Mouse (Mus musculus) c-Kit-positive CD71-negative TER-119-negative erythroid progenitor cells, embryonic 14.5 days (primary cell): ENCODE measurements around the gene Hdac4.
A peak's percentile ranks its signal among the peaks of the same experiment; 100 is the strongest.

Experiments used
- DNase-seq: peaks from one replicate; pipeline ENCODE4 v3.0.0-alpha.2; 2013; ENCODE audit warnings: low read depth

Gene Hdac4

DNA sequence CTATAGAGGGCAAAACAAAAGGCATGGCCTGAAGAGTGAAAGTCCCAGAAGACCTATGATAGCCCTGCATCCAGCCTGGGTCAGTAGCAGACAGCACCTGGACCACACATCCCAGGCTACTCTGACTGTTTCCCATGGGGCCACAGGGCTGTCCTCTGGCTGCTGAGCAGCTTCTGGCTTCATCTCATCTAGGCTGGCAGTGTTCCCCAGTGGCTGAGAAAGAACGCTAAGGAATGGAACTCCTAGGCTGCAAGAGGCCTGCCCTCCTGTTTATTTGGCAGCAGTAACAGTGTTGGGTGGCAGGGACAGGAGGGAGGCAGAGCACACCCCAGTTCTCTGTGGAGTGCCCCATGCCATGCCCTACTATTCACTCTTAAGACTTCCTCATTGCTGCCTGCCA is 228.5 kb downstream of the Hdac4 start:
- no peak for DNase-seq

DNA sequence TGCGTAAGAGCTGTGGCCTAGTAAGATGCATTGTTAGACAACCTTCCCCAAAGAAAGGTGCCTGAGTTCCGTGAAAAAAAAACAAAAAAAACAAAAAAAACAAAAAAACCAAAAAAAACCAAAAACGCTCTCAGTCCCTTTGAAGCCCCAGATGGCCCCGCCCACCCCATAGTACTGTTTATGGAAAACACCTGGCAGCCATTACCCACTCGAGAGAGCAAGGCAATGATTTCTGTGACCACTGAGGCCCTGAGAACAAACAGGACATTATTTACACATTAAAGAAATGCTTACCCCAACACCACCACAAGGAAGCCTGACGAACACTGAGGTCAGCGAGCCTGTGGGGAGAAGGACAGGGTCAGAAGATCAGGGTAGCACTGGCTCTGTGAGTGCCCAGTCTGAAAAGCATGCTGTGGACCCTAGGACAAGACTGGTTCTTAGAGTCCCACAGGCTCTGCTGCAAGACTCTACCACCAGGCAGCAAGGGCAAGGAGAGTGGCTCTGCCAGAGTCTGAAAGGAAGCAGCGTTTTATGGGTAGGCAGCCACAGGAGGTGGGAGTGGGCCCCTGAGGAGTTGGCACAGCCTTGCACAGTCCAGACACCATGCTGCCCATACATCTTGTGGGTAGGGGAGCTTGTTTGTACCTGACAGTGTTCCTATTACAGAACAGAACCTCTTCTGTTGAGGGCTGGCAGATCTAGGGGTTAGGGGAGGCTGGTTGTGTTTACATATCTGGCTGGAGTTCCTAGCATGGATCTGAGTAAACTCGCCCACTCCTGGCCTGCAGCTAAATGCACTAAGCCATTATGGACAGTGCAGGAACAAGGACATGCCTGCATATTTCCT is 230.8 kb downstream of the Hdac4 start:
- DNase-seq, result no peak

DNA sequence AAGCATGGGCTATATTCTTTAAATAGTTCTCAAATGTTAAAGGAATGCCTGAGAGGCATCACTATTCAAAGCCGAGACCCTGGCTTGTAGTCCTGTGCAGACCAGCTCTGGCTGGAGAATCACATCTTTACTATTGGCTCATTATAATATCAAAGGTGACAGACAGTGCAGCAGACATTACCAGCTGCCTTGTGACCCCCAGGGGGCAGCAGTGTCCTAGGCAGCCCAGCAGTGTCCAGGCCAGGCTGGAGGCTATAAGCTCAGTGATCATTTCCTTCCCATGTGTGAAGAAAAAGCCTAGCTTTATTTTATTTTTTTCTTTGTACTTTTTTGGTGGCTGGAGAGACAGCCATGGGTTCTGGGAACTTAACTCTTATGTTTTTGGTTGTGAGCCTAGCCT is 233.2 kb downstream of the Hdac4 start:
- peak; percentile 19 for DNase-seq

DNA sequence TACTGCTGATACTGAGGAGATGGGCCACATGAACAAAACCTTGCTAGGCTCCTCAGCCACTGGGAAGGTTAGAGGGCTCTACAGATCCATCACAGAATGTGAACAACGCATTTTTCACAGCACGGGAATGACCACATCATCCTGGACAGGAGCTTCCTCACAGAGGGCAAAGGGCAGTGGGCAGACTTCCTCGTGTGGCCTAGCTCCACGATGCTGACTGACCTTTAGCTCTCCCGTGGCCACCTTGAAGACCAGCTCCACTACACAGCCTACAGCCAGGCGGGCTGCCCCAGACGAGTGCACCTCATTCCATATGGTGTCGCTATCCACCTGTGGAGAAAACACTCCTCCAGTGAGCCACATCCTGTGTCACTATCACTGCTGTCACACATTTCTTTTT is 234.3 kb downstream of the Hdac4 start:
- no peak for DNase-seq

DNA sequence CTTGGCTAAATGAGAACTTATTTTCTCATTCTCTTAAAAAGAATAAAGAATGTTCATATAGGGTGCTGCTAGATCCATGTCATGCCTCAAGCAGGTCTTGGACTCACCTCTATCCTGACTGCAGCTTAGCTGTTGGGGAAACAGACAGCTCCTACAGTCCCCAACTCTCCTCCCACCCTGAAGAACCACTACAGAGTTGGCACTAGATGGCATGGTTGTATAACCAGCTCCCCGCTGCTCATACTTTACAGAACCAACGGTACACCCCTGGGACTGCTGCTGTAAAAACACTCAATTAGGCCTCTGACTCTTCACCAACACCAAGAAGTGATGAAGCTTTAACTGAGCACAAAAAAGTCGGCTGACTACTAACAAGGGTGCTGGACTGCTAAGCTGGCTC is 235.6 kb downstream of the Hdac4 start:
- DNase-seq, result no peak

DNA sequence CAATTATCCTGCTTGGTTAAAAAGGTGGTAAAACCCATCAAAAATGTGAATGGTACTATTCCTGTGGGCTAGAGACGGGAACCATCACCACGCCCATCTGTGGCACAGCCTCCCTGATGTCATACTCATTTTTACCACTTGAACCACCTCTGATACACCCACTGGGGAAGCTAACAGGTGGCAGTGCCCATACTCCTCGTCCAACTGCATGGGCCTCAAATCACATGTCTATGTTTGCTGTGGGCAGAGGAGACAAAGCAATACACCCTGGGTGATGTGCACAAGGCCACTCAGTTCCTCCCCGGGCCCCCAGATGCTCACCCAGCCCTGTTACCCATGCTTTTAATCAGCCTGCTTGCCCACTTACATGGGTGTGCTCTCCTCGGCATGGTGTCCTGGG is 236.5 kb downstream of the Hdac4 start:
- no peak for DNase-seq

DNA sequence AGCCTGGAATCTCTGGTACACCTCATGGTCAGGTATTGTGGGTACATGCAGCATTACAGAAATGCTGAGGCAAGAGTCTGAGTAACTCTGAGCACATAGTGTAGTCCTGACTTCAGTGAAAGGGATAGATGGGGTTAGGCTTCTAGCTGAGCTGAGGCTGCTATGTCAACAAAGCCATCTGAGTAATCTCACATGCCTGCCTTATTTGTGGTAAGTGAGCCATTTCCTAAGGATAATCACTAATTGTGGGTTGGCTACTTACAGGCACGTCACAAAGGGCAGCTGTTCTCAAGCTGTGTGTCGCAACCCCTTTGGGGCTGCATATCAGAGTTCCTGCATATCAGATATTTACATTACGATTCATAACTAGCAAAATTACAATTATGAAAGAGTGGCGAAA is 239.3 kb downstream of the Hdac4 start:
- no peak for DNase-seq

DNA sequence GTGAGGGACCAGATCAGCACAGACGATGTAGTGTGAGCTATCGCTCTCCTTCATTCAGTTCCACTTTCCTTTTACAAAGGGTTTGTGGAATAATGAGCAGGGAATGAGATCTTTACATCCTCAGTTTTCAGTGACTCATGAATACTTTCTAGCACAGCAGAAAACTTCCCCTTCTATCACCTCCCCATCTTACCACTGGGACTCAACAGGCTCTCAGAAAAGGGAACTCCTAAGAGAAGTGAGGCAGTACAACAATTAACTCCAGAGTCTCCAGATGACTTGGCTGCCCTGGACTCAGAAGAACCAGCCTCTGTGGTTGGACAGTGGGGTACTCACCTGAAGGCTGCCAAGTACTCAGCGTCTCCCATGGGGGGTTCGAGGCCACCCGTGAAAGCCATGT is 240.5 kb downstream of the Hdac4 start:
- peak; percentile 7 for DNase-seq

DNA sequence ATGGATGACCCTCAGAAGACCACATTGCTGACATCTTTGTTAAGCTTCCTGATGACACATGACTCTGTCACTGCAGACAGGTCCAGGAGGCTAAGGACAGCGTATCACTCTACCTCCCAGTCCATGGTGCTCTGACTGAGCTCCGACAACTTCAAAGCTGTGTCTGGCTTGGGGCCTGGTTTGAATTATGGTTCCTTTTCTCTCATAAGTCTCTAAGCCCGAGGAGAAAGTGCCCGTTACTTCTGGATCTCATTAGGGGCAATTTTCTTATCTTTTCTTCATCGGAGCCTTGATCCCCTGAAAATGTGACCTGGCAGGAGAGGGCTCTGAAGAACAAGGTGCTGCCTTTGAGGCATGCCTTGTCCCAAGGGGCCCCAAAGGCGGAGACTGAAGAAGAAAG is 242.6 kb downstream of the Hdac4 start:
- no peak for DNase-seq

DNA sequence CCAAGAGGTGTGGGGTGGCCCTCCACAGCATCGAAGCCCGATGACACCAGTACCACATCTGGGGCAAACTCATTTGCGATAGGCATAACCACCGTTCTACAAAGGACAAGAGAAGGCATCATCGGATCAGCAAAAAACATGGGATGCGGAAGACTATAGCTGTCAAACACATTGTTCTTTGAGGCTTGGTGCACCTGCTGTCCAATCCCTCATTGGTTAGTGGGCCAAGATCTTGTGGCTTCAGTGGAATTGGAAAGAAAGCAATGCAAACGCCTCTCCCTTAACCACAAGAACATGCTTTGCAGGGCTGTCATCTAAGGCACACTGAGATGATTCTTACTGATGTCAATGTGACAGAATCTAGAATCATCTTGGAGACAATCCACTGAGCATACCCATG is 248.1 kb downstream of the Hdac4 start:
- DNase-seq, result no peak

DNA sequence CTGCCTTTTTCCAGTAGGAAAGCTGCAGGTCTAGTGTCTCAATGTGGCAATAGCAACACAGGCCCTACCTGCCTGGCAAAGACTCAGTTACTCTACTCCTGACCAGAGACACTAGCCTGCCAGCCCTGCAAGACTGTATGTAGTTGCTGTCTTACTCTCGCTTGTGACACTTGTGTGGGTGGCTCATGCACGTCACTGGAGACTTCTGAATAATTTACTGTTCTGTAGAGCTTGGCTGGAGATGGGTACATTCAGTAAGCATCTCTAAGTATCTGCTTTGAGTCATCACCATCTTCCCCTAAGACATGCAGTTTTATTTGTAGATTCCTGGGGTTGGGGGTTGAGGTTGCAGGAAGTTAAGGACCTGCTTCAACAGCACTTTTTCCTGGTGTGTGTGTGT is 252.9 kb downstream of the Hdac4 start:
- no peak for DNase-seq

DNA sequence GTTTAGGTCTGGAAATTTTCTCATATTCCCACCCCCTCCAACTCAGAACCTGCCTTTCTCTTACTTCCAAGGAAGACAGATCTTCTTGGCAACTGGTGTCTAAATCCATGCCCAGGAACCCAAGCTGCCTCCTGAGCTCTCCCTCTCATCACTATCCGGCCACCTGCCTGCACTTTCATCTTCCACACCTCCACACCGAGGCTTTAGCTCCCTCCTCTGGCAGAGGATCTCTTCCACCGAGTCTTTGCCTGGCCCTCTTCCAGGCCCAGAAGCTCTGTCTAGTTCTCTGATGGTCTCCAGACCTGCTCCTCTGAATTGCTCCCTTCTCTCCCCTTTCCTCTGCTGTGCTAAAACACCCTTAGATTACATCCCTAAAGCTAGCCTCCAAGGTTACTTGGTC is 253.5 kb downstream of the Hdac4 start:
- no peak for DNase-seq

DNA sequence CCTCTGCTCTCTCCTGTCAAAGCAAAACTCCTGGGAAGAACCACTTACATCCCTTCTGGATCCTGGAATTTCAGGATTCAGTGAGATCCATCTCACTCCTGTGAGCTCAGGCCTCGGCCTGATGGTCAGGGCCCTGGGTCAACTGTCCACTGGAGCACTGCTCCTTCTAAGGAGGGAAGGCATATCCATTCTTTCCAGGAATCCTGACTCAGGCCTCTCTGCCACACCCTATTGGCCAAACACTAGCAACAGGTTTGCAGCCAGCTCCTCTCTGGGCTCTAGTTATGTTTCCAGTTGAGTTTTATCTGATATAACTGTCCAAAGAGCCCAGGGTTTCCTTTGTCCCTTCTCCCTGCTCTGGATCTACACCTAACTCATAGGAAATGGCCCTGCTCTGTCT is 254.4 kb downstream of the Hdac4 start:
- no peak for DNase-seq

DNA sequence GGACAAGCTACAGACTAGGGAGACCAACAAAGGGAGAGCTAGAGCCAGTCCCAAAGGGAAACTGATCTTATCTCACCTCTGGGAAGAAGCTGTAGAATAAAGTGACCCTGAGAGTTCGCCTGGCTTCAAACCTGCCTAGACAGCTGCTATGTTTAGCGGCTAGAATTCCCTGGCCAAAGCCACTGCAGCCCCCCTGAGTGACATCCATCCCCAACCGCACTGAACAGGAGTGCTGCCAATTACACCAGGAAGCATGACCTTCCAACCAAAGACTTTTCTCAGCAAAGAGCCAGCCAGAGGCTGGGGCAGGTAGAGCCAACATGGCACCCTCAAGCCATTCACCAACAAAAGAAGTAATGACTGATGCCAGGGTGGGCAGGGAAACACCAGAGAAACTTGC is 260.3 kb downstream of the Hdac4 start:
- no peak for DNase-seq

DNA sequence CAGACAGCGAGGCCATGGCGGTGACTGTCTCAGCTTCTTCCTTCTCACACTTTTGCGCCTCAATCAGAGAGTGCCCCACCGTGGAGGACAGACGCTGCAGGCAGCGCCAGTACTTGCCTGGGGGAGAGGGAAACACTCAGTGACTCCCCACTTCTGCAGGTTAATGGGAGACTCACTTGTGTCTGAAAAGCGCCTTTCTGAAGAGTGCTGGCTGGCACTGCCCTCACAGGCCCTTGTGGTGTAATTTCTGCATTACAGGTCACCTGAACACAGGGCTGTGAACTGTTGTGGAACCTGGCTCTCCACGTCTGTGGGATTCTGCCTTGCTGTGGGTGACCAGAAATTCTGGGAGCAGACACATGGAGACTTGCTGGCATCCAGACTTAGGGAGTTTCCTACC is 261.8 kb downstream of the Hdac4 start:
- DNase-seq, result no peak

DNA sequence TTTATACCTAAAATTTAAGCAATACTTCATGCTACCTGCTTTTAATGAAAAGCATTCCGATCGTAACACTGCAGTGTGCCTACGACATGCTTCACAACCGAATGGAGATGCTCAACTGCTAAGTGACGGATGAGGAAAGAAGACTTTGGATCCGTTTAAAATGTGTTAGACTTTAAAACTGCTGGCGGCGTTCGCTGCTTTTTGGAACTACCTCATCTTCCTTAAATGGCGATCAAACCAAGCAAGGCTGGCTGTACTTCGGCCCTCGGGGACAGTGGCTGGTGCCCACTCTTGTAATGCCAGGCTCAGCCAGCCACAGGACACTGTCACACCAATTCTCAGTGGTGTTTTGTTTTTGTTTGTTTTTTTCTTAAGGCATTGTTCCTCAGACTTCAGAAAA is 263.3 kb downstream of the Hdac4 start:
- DNase-seq, result no peak

DNA sequence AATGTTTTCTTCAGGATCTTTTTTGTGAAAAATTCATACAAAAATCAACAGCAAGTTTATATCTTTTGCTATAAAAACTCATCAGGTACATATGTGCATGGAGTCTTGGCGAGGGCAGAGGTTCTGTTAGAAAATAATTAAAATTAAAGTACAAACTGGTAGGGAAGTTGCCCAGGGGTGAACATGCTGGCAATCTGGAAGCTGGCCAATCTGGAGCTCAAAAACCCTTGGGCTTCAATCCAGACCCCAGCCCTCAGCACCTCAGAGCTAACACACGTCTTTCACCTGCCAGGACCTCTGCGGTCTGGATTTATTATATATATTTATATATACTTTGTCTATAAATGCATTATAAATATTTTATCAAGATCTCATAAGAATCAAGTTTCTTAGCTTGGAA is 263.7 kb downstream of the Hdac4 start:
- DNase-seq, result no peak

DNA sequence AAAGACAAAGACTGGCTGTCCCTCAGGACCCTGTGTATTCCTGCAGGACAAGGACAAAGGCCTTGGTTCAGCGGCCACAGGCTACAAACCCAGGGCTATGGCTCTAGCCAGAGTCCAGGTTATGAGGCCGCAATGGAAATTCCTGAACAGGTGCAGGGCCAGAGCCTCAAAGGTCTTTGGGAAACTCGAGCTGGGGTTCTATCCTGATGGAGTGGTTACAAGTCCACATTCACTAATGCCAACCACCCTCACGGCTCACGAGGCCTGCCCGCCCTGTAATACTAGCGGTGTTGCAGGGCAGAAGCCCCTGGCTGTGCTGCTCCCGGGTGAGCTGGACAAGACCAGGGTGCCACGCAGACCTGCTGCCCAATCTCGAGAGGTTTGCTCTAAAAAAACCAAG is 264.3 kb downstream of the Hdac4 start:
- DNase-seq, result no peak

DNA sequence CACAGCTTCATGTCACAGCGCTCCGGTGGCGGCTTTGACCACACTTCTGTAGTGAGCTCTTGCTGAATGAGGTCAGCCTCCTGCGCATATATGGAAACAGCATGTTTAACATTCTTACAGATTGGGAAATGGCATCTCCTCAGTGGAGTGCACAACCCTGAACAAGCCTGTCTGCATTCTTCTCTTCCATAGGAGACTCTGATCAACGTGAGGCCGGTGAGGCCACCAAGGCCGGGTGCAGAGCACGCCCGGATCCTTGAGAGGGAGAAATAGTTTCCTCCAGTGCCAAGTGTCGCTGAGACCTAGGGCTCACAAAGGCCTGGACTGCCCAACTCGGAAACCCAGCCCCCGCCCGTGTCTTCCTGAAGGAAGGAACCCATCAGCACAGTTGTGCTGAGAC is 266.4 kb downstream of the Hdac4 start:
- no peak for DNase-seq

DNA sequence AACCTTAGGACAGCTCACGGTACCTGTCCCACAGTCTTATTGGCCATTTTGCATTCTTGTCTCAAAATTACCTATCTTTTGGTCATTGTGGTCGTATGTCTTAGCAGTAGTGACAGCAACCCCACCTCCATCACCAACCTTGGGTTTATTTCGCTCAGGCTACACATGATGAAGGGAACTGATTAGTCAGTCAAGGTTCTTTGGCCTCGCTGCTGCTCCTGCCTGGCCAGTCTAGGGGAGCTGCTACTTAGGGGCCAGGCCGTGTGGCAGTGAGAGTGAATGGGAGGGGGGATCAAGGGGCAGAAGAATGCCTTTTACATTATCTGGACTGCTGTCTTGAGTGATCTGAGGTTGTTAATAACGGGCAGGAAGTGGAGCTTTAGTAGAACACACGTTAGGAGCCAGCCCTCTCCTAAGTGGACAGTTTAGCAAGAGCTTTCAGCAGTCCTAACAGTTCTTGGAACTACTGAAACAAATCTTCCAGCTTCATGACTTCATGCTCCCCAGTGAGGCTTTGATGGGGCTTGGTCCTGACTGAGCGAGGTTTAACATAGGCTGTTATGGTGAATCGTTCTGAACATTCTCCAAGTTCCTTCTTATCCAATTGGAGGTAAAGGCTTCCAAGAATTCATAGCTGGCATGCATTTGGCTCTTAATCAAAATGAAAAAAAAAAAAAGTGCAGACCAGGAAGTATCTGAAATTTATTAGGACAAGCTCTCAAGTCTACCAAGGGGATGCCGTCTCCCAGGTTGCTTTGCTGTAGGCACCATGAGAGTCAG is 267.8 kb downstream of the Hdac4 start:
- no peak for DNase-seq

DNA sequence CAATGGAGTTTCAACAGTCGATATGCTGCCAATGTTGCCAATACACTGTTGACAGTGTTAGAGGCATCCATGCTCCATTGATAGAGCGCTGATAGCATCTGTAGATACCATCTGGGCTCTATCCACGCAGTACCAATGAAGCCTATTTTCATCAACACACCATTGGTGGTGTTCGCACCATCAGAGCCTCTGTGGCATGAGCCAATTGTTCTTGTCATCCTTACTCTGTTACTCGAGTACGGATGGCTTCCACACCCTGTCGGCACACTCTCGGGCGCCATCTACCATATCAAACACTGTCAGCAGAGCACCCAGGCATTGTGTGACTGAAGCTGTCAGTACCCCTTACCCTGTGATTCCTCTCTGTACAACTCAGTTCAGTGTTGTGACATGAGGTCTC is 271.9 kb downstream of the Hdac4 start:
- DNase-seq, result no peak

DNA sequence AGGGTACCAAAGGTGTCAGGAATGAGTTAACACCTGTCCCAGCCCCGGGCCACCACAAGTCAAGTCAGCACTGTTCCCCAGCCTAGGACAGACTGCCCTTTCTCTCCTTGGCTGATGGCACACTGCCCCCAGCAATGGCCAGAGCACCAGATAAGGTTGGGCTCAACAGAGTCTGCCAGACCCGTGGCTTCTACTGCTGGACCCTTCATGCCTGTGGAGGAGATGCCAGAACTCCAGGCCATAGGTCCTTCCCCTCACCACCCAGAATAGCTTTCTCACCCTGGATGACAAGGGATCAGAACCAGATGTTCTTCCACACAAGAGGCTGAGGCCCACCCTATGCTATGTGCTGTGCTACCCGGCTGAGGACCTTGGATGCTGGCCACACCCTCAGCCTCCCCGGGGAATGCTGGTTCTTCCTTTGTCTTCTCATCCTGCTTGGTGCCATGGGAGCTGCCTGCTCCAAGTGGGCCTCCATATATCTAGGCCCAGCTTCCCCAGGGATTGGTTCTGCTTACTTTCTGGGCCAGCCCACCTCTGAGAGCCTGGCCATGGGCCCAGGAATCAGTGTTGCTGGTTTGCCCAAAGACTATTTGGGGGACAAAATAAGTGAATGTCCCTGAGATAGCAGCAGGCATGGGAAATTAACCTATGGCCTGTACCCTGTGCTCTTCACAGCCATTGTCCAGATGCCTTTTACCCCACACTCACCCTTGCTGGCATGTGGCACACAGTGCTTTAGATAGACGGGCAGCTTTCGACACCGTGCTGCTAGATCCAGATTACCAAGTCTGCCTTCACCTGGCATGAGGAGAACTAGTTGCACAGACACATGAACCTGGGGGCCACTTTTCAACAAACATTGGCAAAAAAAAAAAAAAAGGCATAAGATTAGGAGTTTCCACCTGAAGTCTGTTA is 273.0 kb downstream of the Hdac4 start:
- no peak for DNase-seq

DNA sequence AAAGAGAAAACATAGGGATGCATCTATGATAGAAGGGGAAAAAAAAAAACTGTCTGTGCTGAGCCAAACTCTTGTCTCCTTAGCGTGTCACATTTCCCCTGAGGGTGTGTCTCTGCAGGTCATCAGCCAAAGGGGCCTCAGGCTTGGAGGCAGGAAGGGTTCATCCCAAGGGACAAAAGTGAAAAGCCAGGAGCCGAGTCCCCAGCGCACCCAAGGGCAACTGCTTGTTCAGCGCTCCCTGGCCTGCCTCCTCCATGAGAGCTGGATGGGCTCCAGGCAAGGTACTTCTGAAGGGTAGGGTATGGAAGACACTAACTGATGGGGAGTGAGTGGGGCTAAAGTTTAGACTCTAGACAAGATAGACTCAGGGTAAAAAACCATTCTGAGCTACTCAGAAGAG is 273.8 kb downstream of the Hdac4 start:
- no peak for DNase-seq
